Mouse (Mus musculus): ENCODE measurements at regions not wholly inside any gene's neighbourhood (a gene's known extent, or its start where the extent isn't known, plus 50 kb on each side); places are given as distances from the start of the nearest gene placed in this dataset.
A peak's percentile ranks its signal among the peaks of the same experiment; 100 is the strongest.

DNA sequence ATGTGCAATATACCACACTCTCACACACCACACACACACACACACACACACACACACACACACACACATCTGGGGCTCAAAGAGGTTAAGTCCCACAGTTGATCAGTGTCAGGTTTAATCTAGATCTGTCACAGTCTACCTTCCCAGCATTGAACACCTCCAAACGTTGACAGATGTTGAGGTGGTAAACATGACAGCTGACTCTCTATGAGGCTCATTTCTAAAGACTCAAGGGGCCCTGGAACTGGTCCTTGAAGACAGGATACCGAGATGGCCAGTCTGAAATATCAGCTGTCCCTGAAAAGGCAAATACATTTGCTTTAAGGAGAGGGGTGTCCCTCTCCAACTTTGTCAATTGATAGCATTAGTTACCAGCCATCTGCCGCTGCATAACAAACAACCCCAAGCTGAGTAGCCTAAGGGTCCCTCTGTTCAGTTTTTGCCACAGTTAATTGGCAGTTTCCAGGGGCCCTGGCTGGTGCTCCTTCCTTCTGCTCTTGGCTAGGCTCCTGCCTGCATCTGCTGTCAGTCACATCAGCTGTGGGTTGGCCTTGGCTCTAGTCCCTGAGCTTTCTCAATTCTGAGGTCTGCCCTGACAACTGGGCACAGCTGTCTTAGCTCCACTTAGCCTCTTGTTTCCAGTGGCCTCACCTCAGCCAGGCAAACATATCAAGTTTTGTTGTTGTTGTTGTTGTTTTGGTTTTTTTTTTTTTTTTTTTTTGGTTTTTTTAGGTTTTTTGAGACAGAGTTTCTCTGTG lies 73.5 kb upstream of the Ctnnb1 start:
- ATAC-seq (peak; percentile 70), DNase-seq (peak; percentile 64)
- H3K4me1 ChIP-seq (ENCODE audit: insufficient read depth): peaks cover 6% of the 10 kb centered on the region
- H3K36me3 ChIP-seq (ENCODE audit: insufficient read depth): no peaks in the 10 kb centered on the region
- WGBS: 25% methylated on average over 3 of the region's 3 CpGs
- H3K9ac ChIP-seq: no peak overlapping the region
- no peak overlapping the region for H3K4me2 ChIP-seq (ENCODE audit: low read depth)
- no peak overlapping the region for H3K4me3 ChIP-seq (ENCODE audit: low read depth, low read length)
- no peak for TF ChIP-seq CTCF (IDR thresholded peaks at IDR 0.05; ENCODE audit: low read depth)
- H3K9me3 ChIP-seq (ENCODE audit: low read length): no peaks in the 10 kb centered on the region
- no peak overlapping the region for H3K27ac ChIP-seq (ENCODE audit: low read depth, low read length)
- no peaks in the 10 kb centered on the region for H3K27me3 ChIP-seq (ENCODE audit: insufficient read depth, low read length)

DNA sequence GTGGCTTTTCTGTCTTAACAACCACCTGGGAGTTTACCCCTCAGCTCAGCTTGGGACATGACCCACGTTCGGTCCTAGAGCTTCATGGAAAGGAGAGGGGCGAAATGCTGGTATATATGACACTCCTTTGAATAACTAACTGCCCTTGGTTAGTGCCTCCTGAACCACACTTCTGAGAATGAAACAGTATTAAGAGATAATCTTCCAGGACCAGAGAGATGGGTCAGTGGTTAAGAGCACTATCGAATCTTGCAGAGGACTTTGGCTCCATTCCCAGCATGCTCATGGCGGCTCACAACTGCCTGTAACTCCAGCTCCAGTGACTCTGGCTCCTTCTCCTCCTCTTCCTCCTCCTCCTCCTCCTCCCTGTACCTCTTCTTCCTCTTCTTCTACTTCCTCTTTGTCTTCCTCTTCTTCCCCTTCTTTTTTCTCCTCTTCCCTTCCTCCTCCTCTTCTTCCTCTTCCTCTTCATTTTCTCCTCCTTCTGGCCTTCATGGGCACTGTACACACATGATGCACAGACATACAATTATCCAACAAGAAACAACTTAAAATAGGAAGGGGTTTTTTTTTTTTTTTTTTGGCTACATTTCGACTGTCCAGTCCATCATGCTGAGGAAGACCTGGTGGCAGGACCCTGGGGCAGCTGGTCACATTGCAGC lies 71.0 kb upstream of the Ctnnb1 start:
- no peaks in the 10 kb centered on the region for H3K36me3 ChIP-seq (ENCODE audit: insufficient read depth)
- no peak overlapping the region for H3K9ac ChIP-seq
- no peak overlapping the region for H3K4me2 ChIP-seq (ENCODE audit: low read depth)
- ATAC-seq: no peak
- no peak for TF ChIP-seq CTCF (IDR thresholded peaks at IDR 0.05; ENCODE audit: low read depth)
- no peak overlapping the region for H3K27ac ChIP-seq (ENCODE audit: low read depth, low read length)
- no peak overlapping the region for H3K4me3 ChIP-seq (ENCODE audit: low read depth, low read length)
- DNase-seq: no peak
- no peaks in the 10 kb centered on the region for H3K9me3 ChIP-seq (ENCODE audit: low read length)
- no peaks in the 10 kb centered on the region for H3K27me3 ChIP-seq (ENCODE audit: insufficient read depth, low read length)
- WGBS: 87% methylated on average over 6 of the region's 6 CpGs
- H3K4me1 ChIP-seq (ENCODE audit: insufficient read depth): 0 out of 2 replicates have a peak, but pooled peaks cover 4% of the 10 kb centered on the region

DNA sequence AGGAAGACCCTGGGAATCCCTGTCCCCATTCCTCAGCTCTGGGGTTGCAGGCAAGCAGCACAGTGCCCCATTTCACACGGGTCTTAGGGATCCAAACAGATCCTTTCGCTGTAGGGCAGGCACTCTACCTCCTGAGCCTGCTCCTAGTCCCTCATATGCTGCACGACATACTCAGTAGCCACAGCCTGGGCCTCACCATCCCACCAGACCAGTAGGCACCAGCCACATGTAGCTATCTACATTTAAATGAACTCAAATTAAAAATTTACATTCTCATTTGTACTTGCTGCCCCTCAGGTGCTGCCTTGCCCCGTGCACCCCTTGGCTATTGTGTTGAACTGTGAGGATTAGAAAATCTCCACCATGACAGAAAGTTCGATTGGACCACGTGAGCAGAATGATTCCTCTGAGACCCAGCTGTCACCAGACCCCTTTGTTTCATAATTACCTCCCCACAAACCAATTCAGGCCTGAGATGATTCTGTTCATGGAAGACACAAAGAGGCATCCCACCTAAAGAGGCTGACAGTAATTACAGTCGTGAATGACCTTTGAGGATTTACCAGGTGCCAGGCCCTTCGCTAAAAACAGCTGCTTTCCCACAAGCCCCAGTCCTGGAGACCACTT lies 67.9 kb upstream of the Ctnnb1 start:
- WGBS: 25% methylated on average over 8 of the region's 8 CpGs
- no peak overlapping the region for H3K27ac ChIP-seq (ENCODE audit: low read depth, low read length)

DNA sequence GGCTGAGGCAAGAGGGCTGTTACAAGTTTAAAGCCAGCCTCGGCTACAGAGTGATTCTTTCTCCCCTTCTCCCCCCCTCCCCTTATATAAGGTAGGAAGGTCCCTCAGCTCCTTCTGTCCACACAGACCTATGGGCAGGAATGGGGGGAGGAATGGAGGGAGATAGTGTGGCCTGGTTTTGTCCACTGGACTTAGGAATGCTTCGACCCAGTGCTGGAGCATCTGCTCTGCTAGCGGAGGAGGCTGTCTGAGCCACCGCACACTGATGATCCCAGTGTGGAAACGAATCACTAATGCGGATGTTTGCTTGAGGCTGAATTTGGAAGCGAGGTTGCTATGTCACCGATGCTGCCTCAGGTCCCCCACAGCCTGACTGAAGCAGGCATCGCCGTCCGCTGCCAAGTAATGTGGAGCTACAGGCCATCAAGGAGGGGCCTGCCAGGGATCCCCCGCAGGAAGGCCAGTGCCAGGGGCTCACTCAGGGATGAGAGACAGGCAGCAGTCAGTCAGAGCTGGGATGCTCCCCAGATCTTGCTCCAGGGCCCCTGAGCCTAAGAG lies 67.1 kb upstream of the Ctnnb1 start:
- Histone ChIP-seq H3K9ac (no peak overlapping the region), H3K4me2 (ENCODE audit: low read depth) (no peak overlapping the region), H3K4me1 (ENCODE audit: insufficient read depth) (0 out of 2 replicates have a peak, but pooled peaks cover 4% of the 10 kb centered on the region), H3K27ac (ENCODE audit: low read depth, low read length) (no peak overlapping the region), H3K4me3 (ENCODE audit: low read depth, low read length) (no peak overlapping the region), H3K9me3 (ENCODE audit: low read length) (no peaks in the 10 kb centered on the region), H3K36me3 (ENCODE audit: insufficient read depth) (no peaks in the 10 kb centered on the region), H3K27me3 (ENCODE audit: insufficient read depth, low read length) (no peaks in the 10 kb centered on the region)
- WGBS: 35% methylated on average over 12 of the region's 12 CpGs
- ATAC-seq (no peak), DNase-seq (no peak)
- TF ChIP-seq CTCF (IDR thresholded peaks at IDR 0.05; ENCODE audit: low read depth): no peak

More for the DNA sequence above, 67.9 kb upstream of the Ctnnb1 start:
- ATAC-seq: no peak
- Histone ChIP-seq H3K9ac (no peak overlapping the region), H3K4me3 (ENCODE audit: low read depth, low read length) (no peak overlapping the region), H3K9me3 (ENCODE audit: low read length) (no peaks in the 10 kb centered on the region), H3K4me2 (ENCODE audit: low read depth) (no peak overlapping the region), H3K4me1 (ENCODE audit: insufficient read depth) (0 out of 2 replicates have a peak, but pooled peaks cover 4% of the 10 kb centered on the region), H3K36me3 (ENCODE audit: insufficient read depth) (no peaks in the 10 kb centered on the region), H3K27me3 (ENCODE audit: insufficient read depth, low read length) (no peaks in the 10 kb centered on the region)
- no peak for DNase-seq
- no peak for TF ChIP-seq CTCF (IDR thresholded peaks at IDR 0.05; ENCODE audit: low read depth)

DNA sequence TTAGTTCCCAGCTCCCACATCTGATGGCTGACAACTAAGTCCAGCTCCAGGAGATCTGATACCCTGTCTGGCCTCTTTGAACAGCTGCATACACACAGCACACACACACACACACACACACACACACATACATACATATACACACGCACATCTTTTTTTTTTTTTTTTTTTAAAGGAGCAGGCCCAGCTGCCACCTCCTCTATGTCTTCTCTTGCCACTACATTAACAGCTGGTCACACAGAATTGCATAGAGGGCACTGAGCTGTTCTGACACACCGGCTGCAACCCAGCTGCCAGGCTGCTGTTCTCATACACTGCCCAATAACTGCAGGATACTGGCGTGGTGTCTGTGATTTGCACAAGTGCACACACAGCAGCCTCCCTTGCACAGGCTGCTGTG lies 64.6 kb upstream of the Ctnnb1 start:
- no peak overlapping the region for H3K9ac ChIP-seq
- no peaks in the 10 kb centered on the region for H3K9me3 ChIP-seq (ENCODE audit: low read length)
- no peak overlapping the region for H3K27ac ChIP-seq (ENCODE audit: low read depth, low read length)
- 56% methylated on average over 3 of the region's 3 CpGs for WGBS
- no peak for DNase-seq
- TF ChIP-seq CTCF (IDR thresholded peaks at IDR 0.05; ENCODE audit: low read depth): no peak
- H3K4me3 ChIP-seq (ENCODE audit: low read depth, low read length): no peak overlapping the region
- H3K36me3 ChIP-seq (ENCODE audit: insufficient read depth): no peaks in the 10 kb centered on the region
- no peak for ATAC-seq
- H3K27me3 ChIP-seq (ENCODE audit: insufficient read depth, low read length): no peaks in the 10 kb centered on the region
- H3K4me1 ChIP-seq (ENCODE audit: insufficient read depth): peaks cover 27% of the 10 kb centered on the region; the same call in 1 of the 2 replicates
- no peak overlapping the region for H3K4me2 ChIP-seq (ENCODE audit: low read depth)

DNA sequence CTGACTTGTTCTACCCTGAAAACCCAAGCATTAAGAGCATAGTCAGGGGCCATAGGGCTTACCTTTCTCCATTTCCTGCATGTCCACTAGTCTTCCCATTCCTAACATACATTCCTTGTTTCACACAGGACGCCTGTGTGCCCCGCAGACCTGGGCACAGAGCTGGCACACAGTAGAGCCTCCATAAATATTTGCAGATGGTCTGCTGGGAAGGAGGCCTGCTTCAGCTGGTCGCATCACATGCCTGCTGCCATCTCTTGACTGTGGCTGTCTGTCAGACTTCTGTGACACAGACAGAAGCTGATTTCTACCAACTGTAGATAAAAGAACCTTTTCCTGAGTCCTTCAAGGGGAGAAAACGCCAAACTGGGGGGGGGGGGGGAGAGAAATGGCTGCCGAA lies 62.8 kb upstream of the Ctnnb1 start:
- Histone ChIP-seq H3K4me2 (ENCODE audit: low read depth) (no peak overlapping the region), H3K9ac (no peak overlapping the region), H3K36me3 (ENCODE audit: insufficient read depth) (no peaks in the 10 kb centered on the region), H3K4me1 (ENCODE audit: insufficient read depth) (peaks cover 43% of the 10 kb centered on the region), H3K27me3 (ENCODE audit: insufficient read depth, low read length) (no peaks in the 10 kb centered on the region), H3K27ac (ENCODE audit: low read depth, low read length) (peak overlapping the region; percentile 78), H3K9me3 (ENCODE audit: low read length) (no peaks in the 10 kb centered on the region), H3K4me3 (ENCODE audit: low read depth, low read length) (no peak overlapping the region)
- no peak for TF ChIP-seq CTCF (IDR thresholded peaks at IDR 0.05; ENCODE audit: low read depth)
- DNase-seq (peak; percentile 57), ATAC-seq (no peak)
- 16% methylated on average over 5 of the region's 5 CpGs for WGBS
